Mouse (Mus musculus) lung, adult 2 months (tissue): Measurements from ENCODE around the gene Slc25a21.

Experiments
- CTCF ChIP-seq: fragments of 200-500 bp; IDR thresholded peaks from 2 replicates; pipeline ENCODE4 v1.5.1; 2011; ENCODE audit warnings: mild to moderate bottlenecking, low read length, control low read depth; ENCODE audit not compliant: insufficient read depth
- POLR2A ChIP-seq: fragments of 200-500 bp; IDR thresholded peaks from 2 replicates; pipeline ENCODE4 v1.6.1; 2011; ENCODE audit warnings: low read depth, mild to moderate bottlenecking, control low read depth, low read length, borderline replicate concordance; ENCODE audit errors: extremely low read depth

DNA sequence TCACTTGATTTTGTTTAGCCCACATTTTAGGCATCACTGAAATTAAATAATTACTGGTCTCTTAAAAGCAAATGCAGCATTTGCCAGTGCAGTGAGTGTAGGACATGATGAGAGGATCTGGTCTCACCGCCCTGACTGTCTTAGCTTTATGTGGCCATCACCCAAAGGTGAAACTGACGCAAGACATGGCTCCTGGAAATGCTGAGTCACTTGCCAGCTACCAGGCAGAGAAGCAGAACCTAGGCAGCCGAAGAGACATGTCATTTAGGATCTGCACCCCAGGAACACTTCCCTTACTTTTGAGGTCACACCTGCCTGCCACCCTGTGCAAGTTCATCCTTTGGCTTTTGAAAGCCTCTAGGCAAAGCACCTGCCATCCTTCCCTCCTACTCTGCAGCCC is 180.4 kb downstream of the Slc25a21 start:
- TF ChIP-seq CTCF: no peak
- TF ChIP-seq POLR2A: no peak
